Mouse (Mus musculus): ENCODE results near the gene Gm45015. TPM values are rescaled to one million over a fixed set of nuclear protein-coding genes. Genes with fewer than 3 reads are reported as not detected.
"Not testable (repeated sequence)": the region's sequence is repeated elsewhere in the genome, so short reads cannot be mapped to it uniquely, and the experiment has no call there.

Gene Gm45015
- polyA plus RNA-seq, 1 experiment from 2014 or later = not detected

GRCm38 (mm10) chrX:73342483-73342895 is 5.8 kb upstream of the Gm45015 start, which contains the start of gene Zfp275:
Gene Zfp275 (plus strand): TSS chrX:73342621.
- H3K27me3 ChIP-seq (ENCODE audit: control insufficient read depth, insufficient read depth, low read length) = no peaks in the 10 kb centered on the region
- WGBS = 14% methylated on average over 37 of the region's 37 CpGs
- peak within 1 kb of the TSS; percentile 50 for H3K4me3 ChIP-seq (ENCODE audit: low read depth, low read length)
- no peaks in the 10 kb centered on the region for H3K9me3 ChIP-seq (ENCODE audit: control insufficient read depth, low read length)
- peak within 1 kb of the TSS; percentile 64 for H3K27ac ChIP-seq (ENCODE audit: low read depth, low read length)
- ATAC-seq (ENCODE audit: low read depth) = peak; percentile 95
- H3K9ac ChIP-seq (replicated peaks; ENCODE audit: low read depth, low read length) = peak within 1 kb of the TSS; percentile 57
- H3K4me1 ChIP-seq (ENCODE audit: control insufficient read depth, insufficient read depth, low read length) = no peaks in the 10 kb centered on the region
- H3K4me2 ChIP-seq (ENCODE audit: low read depth, low read length) = peak within 1 kb of the TSS; percentile 54
- no peaks in the 10 kb centered on the region for H3K36me3 ChIP-seq (ENCODE audit: control insufficient read depth, insufficient read depth, low read length)

- no peaks in the 10 kb centered on the region for H3K36me3 ChIP-seq (ENCODE audit: control insufficient read depth, insufficient read depth, low read length)
- H3K9me3 ChIP-seq (ENCODE audit: control insufficient read depth, low read length) = no peaks in the 10 kb centered on the region
- H3K9ac ChIP-seq (replicated peaks; ENCODE audit: low read depth, low read length) = peak overlapping the region; percentile 57; the same call in 1 of the 2 replicates
- H3K4me3 ChIP-seq (ENCODE audit: low read depth, low read length) = peak overlapping the region; percentile 50
- no peaks in the 10 kb centered on the region for H3K4me1 ChIP-seq (ENCODE audit: control insufficient read depth, insufficient read depth, low read length)
- peak overlapping the region; percentile 54; the same call in 1 of the 2 replicates for H3K4me2 ChIP-seq (ENCODE audit: low read depth, low read length)
- 35% methylated on average over 3 of the region's 3 CpGs for WGBS
- H3K27me3 ChIP-seq (ENCODE audit: control insufficient read depth, insufficient read depth, low read length) = no peaks in the 10 kb centered on the region
- peak; percentile 41; the same call in 1 of the 2 replicates for ATAC-seq (ENCODE audit: low read depth)
- no peak overlapping the region for H3K27ac ChIP-seq (ENCODE audit: low read depth, low read length)
Measured at GRCm38 (mm10) chrX:73342068-73342467, 5.4 kb upstream of the Gm45015 start.

GRCm38 (mm10) chrX:73341473-73341872 is 4.8 kb upstream of the Gm45015 start:
- no peak for ATAC-seq (ENCODE audit: low read depth)
- no peaks in the 10 kb centered on the region for H3K27me3 ChIP-seq (ENCODE audit: control insufficient read depth, insufficient read depth, low read length)
- 78% methylated on average over 1 of the region's 1 CpGs for WGBS
- H3K9ac ChIP-seq (replicated peaks; ENCODE audit: low read depth, low read length) = no peak overlapping the region
- H3K4me2 ChIP-seq (ENCODE audit: low read depth, low read length) = no peak overlapping the region
- no peak overlapping the region for H3K27ac ChIP-seq (ENCODE audit: low read depth, low read length)
- H3K36me3 ChIP-seq (ENCODE audit: control insufficient read depth, insufficient read depth, low read length) = no peaks in the 10 kb centered on the region
- H3K9me3 ChIP-seq (ENCODE audit: control insufficient read depth, low read length) = no peaks in the 10 kb centered on the region
- no peak overlapping the region for H3K4me3 ChIP-seq (ENCODE audit: low read depth, low read length)
- H3K4me1 ChIP-seq (ENCODE audit: control insufficient read depth, insufficient read depth, low read length) = no peaks in the 10 kb centered on the region

DNA sequence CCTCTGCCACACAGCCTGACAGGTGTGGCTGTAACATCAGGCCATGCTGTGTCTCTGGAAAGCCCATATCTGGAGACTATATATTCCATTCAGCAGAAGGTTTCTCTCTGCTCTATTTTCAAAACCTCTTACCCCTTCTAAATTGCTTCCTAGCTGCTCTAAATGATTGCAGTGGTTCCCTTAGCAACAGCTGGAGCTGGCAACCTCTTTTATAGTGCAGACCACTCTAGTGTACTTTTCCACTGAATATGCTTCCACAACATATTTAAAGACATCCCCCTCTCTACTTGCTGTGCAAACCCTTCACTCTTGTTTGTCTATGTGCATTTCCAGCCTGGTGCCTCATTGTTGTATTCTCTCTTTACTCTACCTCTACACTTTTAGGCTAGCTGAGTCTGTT is 3.1 kb downstream of the Gm45015 start:
- no peak overlapping the region for H3K4me2 ChIP-seq (ENCODE audit: low read depth, low read length)
- no peak overlapping the region for H3K9ac ChIP-seq (replicated peaks; ENCODE audit: low read depth, low read length)
- H3K9me3 ChIP-seq (ENCODE audit: control insufficient read depth, low read length) = no peaks in the 10 kb centered on the region
- no peak for ATAC-seq (ENCODE audit: low read depth)
- H3K36me3 ChIP-seq (ENCODE audit: control insufficient read depth, insufficient read depth, low read length) = no peaks in the 10 kb centered on the region
- H3K4me1 ChIP-seq (ENCODE audit: control insufficient read depth, insufficient read depth, low read length) = no peaks in the 10 kb centered on the region
- no peak overlapping the region for H3K27ac ChIP-seq (ENCODE audit: low read depth, low read length)
- H3K27me3 ChIP-seq (ENCODE audit: control insufficient read depth, insufficient read depth, low read length) = no peaks in the 10 kb centered on the region
- no peak overlapping the region for H3K4me3 ChIP-seq (ENCODE audit: low read depth, low read length)

GRCm38 (mm10) chrX:73327215-73327614 is 9.4 kb downstream of the Gm45015 start:
- Histone ChIP-seq H3K4me2 (ENCODE audit: low read depth, low read length) (no peak overlapping the region), H3K27me3 (ENCODE audit: control insufficient read depth, insufficient read depth, low read length) (no peaks in the 10 kb centered on the region), H3K36me3 (ENCODE audit: control insufficient read depth, insufficient read depth, low read length) (no peaks in the 10 kb centered on the region), H3K4me1 (ENCODE audit: control insufficient read depth, insufficient read depth, low read length) (no peaks in the 10 kb centered on the region), H3K27ac (ENCODE audit: low read depth, low read length) (no peak overlapping the region), H3K9me3 (ENCODE audit: control insufficient read depth, low read length) (no peaks in the 10 kb centered on the region), H3K4me3 (ENCODE audit: low read depth, low read length) (no peak overlapping the region), H3K9ac (replicated peaks; ENCODE audit: low read depth, low read length) (no peak overlapping the region)
- ATAC-seq (ENCODE audit: low read depth) = no peak
- 77% methylated on average over 2 of the region's 2 CpGs for WGBS

GRCm38 (mm10) chrX:73321029-73321428 is 15.6 kb downstream of the Gm45015 start:
- Histone ChIP-seq H3K27ac (ENCODE audit: low read depth, low read length) (no peak overlapping the region), H3K27me3 (ENCODE audit: control insufficient read depth, insufficient read depth, low read length) (no peaks in the 10 kb centered on the region), H3K36me3 (ENCODE audit: control insufficient read depth, insufficient read depth, low read length) (no peaks in the 10 kb centered on the region), H3K4me3 (ENCODE audit: low read depth, low read length) (no peak overlapping the region), H3K9ac (replicated peaks; ENCODE audit: low read depth, low read length) (no peak overlapping the region), H3K4me2 (ENCODE audit: low read depth, low read length) (no peak overlapping the region), H3K4me1 (ENCODE audit: control insufficient read depth, insufficient read depth, low read length) (no peaks in the 10 kb centered on the region), H3K9me3 (ENCODE audit: control insufficient read depth, low read length) (no peaks in the 10 kb centered on the region)
- 79% methylated on average over 3 of the region's 3 CpGs for WGBS
- no peak for ATAC-seq (ENCODE audit: low read depth)

- H3K4me2 ChIP-seq (ENCODE audit: low read depth, low read length) = no peak overlapping the region
- H3K27ac ChIP-seq (ENCODE audit: low read depth, low read length) = no peak overlapping the region
- H3K4me1 ChIP-seq (ENCODE audit: control insufficient read depth, insufficient read depth, low read length) = no peaks in the 10 kb centered on the region
- no peaks in the 10 kb centered on the region for H3K36me3 ChIP-seq (ENCODE audit: control insufficient read depth, insufficient read depth, low read length)
- no peak for ATAC-seq (ENCODE audit: low read depth)
- H3K4me3 ChIP-seq (ENCODE audit: low read depth, low read length) = no peak overlapping the region
- H3K9ac ChIP-seq (replicated peaks; ENCODE audit: low read depth, low read length) = no peak overlapping the region
- no peaks in the 10 kb centered on the region for H3K27me3 ChIP-seq (ENCODE audit: control insufficient read depth, insufficient read depth, low read length)
- WGBS = 38% methylated on average over 3 of the region's 3 CpGs
- no peaks in the 10 kb centered on the region for H3K9me3 ChIP-seq (ENCODE audit: control insufficient read depth, low read length)
Measured at GRCm38 (mm10) chrX:73312522-73312921, 24.1 kb downstream of the Gm45015 start.

- H3K36me3 ChIP-seq (ENCODE audit: control insufficient read depth, insufficient read depth, low read length); H3K4me2 ChIP-seq (ENCODE audit: low read depth, low read length); H3K27me3 ChIP-seq (ENCODE audit: control insufficient read depth, insufficient read depth, low read length); H3K27ac ChIP-seq (ENCODE audit: low read depth, low read length); H3K9me3 ChIP-seq (ENCODE audit: control insufficient read depth, low read length); H3K9ac ChIP-seq (replicated peaks; ENCODE audit: low read depth, low read length); H3K4me3 ChIP-seq (ENCODE audit: low read depth, low read length); H3K4me1 ChIP-seq (ENCODE audit: control insufficient read depth, insufficient read depth, low read length); ATAC-seq (ENCODE audit: low read depth): not testable (repeated sequence)
- 90% methylated on average over 6 of the region's 10 CpGs for WGBS
Measured at GRCm38 (mm10) chrX:73295745-73296144, 40.9 kb downstream of the Gm45015 start.

- not testable (repeated sequence) for H3K4me3 ChIP-seq (ENCODE audit: low read depth, low read length); H3K36me3 ChIP-seq (ENCODE audit: control insufficient read depth, insufficient read depth, low read length); H3K4me2 ChIP-seq (ENCODE audit: low read depth, low read length); H3K9me3 ChIP-seq (ENCODE audit: control insufficient read depth, low read length); ATAC-seq (ENCODE audit: low read depth); H3K27me3 ChIP-seq (ENCODE audit: control insufficient read depth, insufficient read depth, low read length); H3K9ac ChIP-seq (replicated peaks; ENCODE audit: low read depth, low read length); H3K27ac ChIP-seq (ENCODE audit: low read depth, low read length); H3K4me1 ChIP-seq (ENCODE audit: control insufficient read depth, insufficient read depth, low read length)
- WGBS = 88% methylated on average over 10 of the region's 17 CpGs
Measured at GRCm38 (mm10) chrX:73292876-73293275, 43.8 kb downstream of the Gm45015 start, which contains the start of the genes Xlr5a and Xlr5c. Gene Xlr5a (minus strand): TSS chrX:73292976. Gene Xlr5c (minus strand): TSS chrX:73292976.
